Mouse (Mus musculus) hindbrain, embryonic 16.5 days (tissue): ENCODE data around the gene Gak. TPM values are rescaled to one million over a fixed set of nuclear protein-coding genes. Genes with fewer than 3 reads are reported as not detected.

Source experiments
- ATAC-seq: fragments of 200-750 bp; cut with Nextera tagmentation; 2 replicates; pipeline ENCODE4 v1.8.0; 2017; ENCODE audit warnings: moderate TSS enrichment, moderate library complexity
- H3K27ac ChIP-seq: fragments of 300-500 bp; sonication (generic); 2 replicates; pipeline ENCODE4 v1.5.1; 2014; ENCODE audit warnings: low read depth, mild to moderate bottlenecking, control low read depth, low read length, moderate library complexity
- H3K27me3 ChIP-seq: fragments of 300-500 bp; sonication (generic); replicated peaks from 2 replicates; pipeline ENCODE4 v1.6.1; 2014; ENCODE audit warnings: low read length; ENCODE audit not compliant: control insufficient read depth, insufficient read depth
- H3K36me3 ChIP-seq: fragments of 300-500 bp; sonication (generic); 2 replicates; pipeline ENCODE4 v1.6.1; 2014; ENCODE audit warnings: mild to moderate bottlenecking, low read length, moderate library complexity, mixed read lengths; ENCODE audit not compliant: control insufficient read depth, insufficient read depth
- H3K4me1 ChIP-seq: fragments of 300-500 bp; sonication (generic); 2 replicates; pipeline ENCODE4 v1.6.1; 2014; ENCODE audit warnings: low read depth, low read length; ENCODE audit not compliant: control insufficient read depth, insufficient read depth
- H3K4me2 ChIP-seq: fragments of 300-500 bp; sonication (generic); 2 replicates; pipeline ENCODE4 v1.6.1; 2014; ENCODE audit warnings: mild to moderate bottlenecking, low read length, control low read depth, moderate library complexity
- H3K4me3 ChIP-seq: fragments of 300-500 bp; sonication (generic); 2 replicates; pipeline ENCODE4 v1.5.1; 2014; ENCODE audit warnings: mild to moderate bottlenecking, low read length, control low read depth, moderate library complexity
- H3K9ac ChIP-seq: fragments of 300-500 bp; sonication (generic); 2 replicates; pipeline ENCODE4 v1.6.1; 2014; ENCODE audit warnings: low read depth, mild to moderate bottlenecking, control low read depth, low read length, moderate library complexity
- H3K9me3 ChIP-seq: fragments of 300-500 bp; sonication (generic); 2 replicates; pipeline ENCODE4 v1.6.1; 2014; ENCODE audit warnings: mild to moderate bottlenecking, low read length, moderate library complexity; ENCODE audit not compliant: control insufficient read depth
- WGBS: fragments of 180-500 bp; shearing (Covaris S2); extraction: QIAGEN DNeasy Blood & Tissue Kit; methylation state at CpG from one replicate; pipeline ENCODE4 v1.1.7; 2014; 5-methylcytosine and 5-hydroxymethylcytosine counted together
- polyA plus RNA-seq: library from polyadenylated mRNA; unstranded; fragments of >200 nt; fragmentation: Nextera tagmentation; extraction: Ambion mirVana; gene quantifications from 2 replicates; pipeline ENCODE4 v1.2.1, GENCODE M21; 2015

Gak gene
- polyA plus RNA-seq, 1 experiment from 2014 or later = 47.5 TPM

DNA sequence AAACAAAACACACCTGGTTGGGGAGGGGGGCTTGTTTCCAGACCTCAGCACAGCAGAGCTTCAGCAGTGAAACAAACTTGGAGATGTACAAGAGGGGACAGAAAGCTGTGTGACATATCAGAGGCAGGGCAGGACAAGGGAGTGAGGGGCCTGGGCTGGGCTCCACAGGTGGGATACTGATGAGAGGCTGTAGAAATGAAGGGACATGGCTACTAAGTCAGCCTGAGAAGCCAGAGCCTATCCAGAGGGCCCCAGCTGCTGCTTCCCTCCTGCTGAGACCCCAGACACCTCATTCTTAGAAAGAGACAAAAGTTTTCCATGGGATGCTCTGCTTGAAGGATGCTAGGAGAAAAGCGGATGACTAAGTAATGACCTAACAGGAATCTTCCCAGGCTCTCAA lies 29.1 kb upstream of the Gak start:
- ATAC-seq = no peak
- Histone ChIP-seq H3K27ac (no peak overlapping the region), H3K4me2 (no peak overlapping the region), H3K9me3 (no peaks in the 10 kb centered on the region), H3K27me3 (no peaks in the 10 kb centered on the region), H3K4me3 (no peak overlapping the region), H3K4me1 (peaks cover 17% of the 10 kb centered on the region), H3K36me3 (peaks cover 29% of the 10 kb centered on the region), H3K9ac (peak overlapping the region; percentile 4; the same call in 1 of the 2 replicates)
- WGBS = 46% methylated on average over 1 of the region's 1 CpGs

DNA sequence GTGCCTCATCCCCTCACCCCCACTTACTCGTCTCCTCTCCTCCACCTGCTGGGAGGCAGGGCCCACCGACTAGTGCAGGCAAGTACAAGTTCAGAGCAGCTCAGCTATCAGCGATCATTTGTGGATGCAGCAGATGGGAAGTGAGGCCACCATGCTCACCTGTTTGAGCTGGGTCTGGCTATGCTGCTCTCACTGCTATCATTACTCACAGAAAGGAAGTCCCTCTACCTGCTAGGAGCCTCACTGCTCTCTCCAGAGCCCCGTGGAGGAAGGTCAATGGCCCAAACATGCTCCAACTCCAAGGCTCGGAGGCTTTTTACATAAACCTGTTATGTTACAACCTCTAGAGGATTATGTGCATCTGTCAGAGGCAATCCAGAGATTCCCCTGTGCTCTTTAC lies 27.9 kb upstream of the Gak start:
- H3K27ac ChIP-seq = no peak overlapping the region
- peaks cover 37% of the 10 kb centered on the region for H3K36me3 ChIP-seq
- H3K4me3 ChIP-seq = no peak overlapping the region
- no peak for ATAC-seq
- H3K4me2 ChIP-seq = no peak overlapping the region
- H3K27me3 ChIP-seq = no peaks in the 10 kb centered on the region
- H3K9me3 ChIP-seq = no peaks in the 10 kb centered on the region
- H3K9ac ChIP-seq = no peak overlapping the region
- 65% methylated on average over 5 of the region's 5 CpGs for WGBS
- peaks cover 17% of the 10 kb centered on the region for H3K4me1 ChIP-seq

DNA sequence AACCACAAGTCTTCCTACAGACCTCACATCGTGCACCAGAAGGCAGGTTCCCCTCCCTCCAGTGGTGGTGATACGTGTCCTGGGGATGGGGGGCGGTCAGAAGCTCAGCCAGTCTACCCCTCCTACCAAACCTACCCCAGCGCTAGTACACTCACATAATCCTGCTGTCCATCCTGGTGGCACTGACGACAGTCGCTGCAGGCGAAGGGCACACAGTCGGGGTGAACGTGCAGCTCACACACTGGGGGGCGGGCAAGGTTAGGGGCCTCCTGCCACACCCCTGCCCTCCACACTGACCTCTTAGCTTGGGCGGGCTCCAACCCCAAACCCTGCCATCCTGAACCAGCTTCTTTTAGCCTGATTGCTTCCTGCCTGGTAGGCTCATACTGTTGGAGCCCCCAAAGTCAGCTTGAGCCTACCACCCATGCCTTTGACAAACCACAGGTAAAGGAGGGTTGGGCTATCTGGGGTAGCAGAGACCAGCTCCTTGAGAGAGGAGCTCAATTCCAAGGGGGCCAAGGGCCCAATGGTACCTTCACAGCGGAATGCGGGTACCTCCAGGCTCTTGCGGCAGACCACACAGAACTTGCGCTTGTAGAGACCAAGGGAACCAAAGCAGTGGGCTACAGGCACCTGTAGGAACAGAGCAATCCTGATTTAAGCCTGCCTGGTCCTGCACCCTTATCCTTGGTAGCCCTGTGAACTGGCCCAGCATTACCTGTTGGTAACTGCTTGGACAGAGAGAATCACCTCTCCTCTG lies 26.5 kb upstream of the Gak start:
- Histone ChIP-seq H3K27me3 (no peaks in the 10 kb centered on the region), H3K4me3 (no peak overlapping the region), H3K9ac (no peak overlapping the region), H3K9me3 (no peaks in the 10 kb centered on the region), H3K4me1 (peaks cover 17% of the 10 kb centered on the region), H3K27ac (no peak overlapping the region), H3K36me3 (peaks cover 46% of the 10 kb centered on the region), H3K4me2 (no peak overlapping the region)
- no peak for ATAC-seq
- WGBS = 88% methylated on average over 15 of the region's 15 CpGs

DNA sequence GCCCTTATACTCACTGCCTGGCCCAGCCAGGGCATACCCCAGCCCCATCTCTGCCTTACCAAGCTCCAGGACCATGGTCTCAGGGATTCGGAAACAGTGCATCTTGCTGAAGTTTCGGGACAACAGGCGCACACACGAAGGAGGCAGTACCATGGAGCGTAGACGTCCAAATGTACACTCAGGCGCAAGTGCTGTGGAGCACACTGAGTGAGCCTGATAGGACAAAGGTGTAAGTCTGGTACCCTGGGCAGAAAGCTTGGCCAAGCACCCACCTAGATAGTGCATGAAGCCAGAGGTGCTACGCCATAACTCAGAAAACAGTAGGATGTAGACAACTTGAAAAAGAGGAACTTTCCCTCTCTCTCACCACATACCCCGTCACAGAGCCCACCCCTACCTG lies 25.8 kb upstream of the Gak start:
- 96% methylated on average over 9 of the region's 9 CpGs for WGBS
- H3K4me2 ChIP-seq = no peak overlapping the region
- H3K27me3 ChIP-seq = no peaks in the 10 kb centered on the region
- H3K4me3 ChIP-seq = no peak overlapping the region
- H3K9me3 ChIP-seq = no peaks in the 10 kb centered on the region
- no peak overlapping the region for H3K9ac ChIP-seq
- H3K36me3 ChIP-seq = peaks cover 46% of the 10 kb centered on the region
- no peak overlapping the region for H3K27ac ChIP-seq
- no peak for ATAC-seq
- H3K4me1 ChIP-seq = peaks cover 17% of the 10 kb centered on the region

DNA sequence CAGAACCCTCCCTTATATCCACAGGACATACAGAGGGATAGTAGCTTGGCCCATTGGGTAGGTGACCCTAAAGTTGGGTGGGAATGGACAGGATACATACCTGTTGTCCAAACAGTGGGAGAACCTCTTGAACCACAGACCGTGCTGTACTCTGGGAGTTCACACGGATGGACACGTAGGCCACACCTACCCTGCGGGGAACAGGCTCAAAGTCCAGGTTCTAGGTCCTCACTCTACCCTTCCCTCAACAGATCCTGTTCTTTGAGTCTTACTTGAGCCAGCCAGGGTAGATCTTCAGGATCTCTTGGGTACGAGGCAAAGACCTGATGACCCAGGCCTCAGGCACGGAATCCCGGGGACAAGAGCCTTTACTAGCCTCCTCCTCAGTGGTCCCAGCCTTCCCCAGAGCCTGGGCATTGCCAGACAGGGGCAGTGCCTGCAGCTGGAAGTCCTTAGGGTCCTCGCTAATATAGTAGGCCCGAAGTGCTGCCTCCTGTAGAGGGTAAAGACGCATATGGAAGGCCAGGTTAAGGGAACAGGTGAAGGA lies 25.0 kb upstream of the Gak start:
- no peaks in the 10 kb centered on the region for H3K9me3 ChIP-seq
- H3K27me3 ChIP-seq = no peaks in the 10 kb centered on the region
- no peak overlapping the region for H3K9ac ChIP-seq
- peaks cover 52% of the 10 kb centered on the region for H3K36me3 ChIP-seq
- H3K4me3 ChIP-seq = no peak overlapping the region
- peaks cover 10% of the 10 kb centered on the region for H3K4me1 ChIP-seq
- 95% methylated on average over 10 of the region's 10 CpGs for WGBS
- H3K4me2 ChIP-seq = no peak overlapping the region
- H3K27ac ChIP-seq = no peak overlapping the region
- ATAC-seq = no peak

DNA sequence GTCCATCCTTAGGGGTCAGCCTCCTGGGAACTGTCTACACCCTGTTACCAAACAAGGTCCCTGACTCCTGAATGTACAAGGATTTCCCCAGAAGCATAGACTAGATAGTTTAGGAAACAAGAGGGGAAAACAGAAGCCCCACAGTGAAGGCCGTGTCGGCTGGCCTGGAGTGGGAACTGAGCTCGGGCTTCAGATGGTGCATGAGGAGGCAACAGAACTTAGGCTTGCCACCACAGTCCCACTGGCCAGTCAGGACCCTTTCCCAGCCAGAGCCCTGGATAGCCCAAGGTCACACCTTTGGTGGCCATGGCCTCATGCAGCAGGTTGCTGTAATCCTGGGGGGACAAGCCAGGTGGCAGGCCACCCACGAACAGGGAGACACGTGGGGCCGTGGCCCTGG lies 23.8 kb upstream of the Gak start:
- no peaks in the 10 kb centered on the region for H3K27me3 ChIP-seq
- H3K9me3 ChIP-seq = no peaks in the 10 kb centered on the region
- H3K36me3 ChIP-seq = peaks cover 62% of the 10 kb centered on the region
- H3K4me1 ChIP-seq = no peaks in the 10 kb centered on the region
- H3K4me2 ChIP-seq = no peak overlapping the region
- WGBS = 91% methylated on average over 6 of the region's 6 CpGs
- no peak overlapping the region for H3K9ac ChIP-seq
- no peak for ATAC-seq
- H3K27ac ChIP-seq = no peak overlapping the region
- no peak overlapping the region for H3K4me3 ChIP-seq

DNA sequence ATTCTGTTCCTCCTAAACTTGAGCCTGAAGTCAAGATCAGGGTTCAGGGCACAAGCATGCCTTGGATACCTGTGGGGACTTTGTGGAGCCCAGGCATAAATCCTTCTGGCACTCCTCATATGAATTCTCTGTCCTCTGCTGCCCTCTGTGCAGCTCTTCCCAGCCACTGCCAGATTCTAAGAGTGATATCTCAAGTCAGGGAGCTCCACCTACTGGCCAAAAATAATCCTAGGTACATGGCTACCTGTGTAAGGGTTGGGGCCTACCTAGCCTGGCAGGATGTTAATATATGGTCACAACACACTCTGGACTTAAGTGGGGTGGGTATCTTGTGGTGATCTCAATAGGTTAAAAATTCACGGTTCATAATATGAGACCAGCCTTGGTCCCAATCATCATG lies 22.3 kb upstream of the Gak start:
- Histone ChIP-seq H3K4me1 (no peaks in the 10 kb centered on the region), H3K27ac (no peak overlapping the region), H3K27me3 (no peaks in the 10 kb centered on the region), H3K9ac (no peak overlapping the region), H3K4me3 (no peak overlapping the region), H3K36me3 (peaks cover 63% of the 10 kb centered on the region), H3K4me2 (no peak overlapping the region), H3K9me3 (no peaks in the 10 kb centered on the region)
- WGBS = 81% methylated on average over 1 of the region's 1 CpGs
- ATAC-seq = peak; percentile 76

DNA sequence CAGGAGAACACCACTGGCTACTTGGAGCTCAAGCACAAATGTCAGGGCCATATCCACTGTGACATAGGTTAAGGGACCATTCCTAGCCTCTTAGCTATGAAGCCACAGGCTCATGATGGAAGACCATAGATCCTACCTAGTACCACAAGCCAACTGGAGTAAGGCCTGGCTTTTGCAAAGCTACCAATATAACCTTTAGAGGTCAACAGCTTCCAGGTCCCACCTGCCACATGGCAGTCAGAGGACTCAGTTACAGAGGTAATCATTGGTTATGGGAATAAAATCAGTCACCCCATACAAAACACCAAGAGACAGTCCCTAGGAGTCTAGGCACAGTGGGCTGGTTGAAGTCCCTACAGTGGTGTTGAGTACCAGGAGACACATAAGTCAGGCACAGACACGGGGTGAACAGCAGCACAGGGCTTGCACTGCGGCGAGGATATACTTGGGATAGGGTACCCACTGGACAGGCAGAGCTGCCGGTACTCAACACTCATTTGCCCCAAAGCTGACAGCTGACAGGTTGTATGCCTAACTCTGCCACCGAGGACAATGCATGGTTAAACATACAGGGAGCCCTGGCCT lies 21.7 kb upstream of the Gak start:
- Histone ChIP-seq H3K9ac (no peak overlapping the region), H3K27me3 (no peaks in the 10 kb centered on the region), H3K9me3 (no peaks in the 10 kb centered on the region), H3K4me3 (no peak overlapping the region), H3K4me1 (no peaks in the 10 kb centered on the region), H3K36me3 (peaks cover 59% of the 10 kb centered on the region), H3K27ac (no peak overlapping the region), H3K4me2 (no peak overlapping the region)
- 78% methylated on average over 5 of the region's 5 CpGs for WGBS
- ATAC-seq = peak; percentile 3; the same call in 1 of the 2 replicates

DNA sequence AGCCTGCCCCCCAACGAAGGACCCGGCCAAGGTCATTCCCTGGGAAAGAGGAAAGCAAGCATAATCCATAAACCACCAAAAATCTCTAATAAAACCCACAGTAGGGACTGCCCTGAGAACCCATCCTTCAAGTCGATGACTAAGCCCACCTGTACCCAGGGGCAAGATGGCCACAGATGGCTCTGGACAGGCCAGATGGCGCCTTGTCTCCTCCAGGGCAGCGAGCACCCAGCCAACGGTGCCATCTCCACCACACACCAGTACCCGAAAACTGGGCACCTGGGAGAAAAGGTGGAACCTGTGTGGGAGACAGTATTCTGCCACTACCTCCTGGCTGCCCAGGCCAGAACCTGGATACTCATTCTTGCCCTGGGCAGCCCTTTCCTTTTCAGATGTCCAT lies 20.8 kb upstream of the Gak start:
- Histone ChIP-seq H3K36me3 (peaks cover 51% of the 10 kb centered on the region), H3K9ac (no peak overlapping the region)
- 89% methylated on average over 7 of the region's 7 CpGs for WGBS

More for the DNA sequence above, 20.8 kb upstream of the Gak start:
- Histone ChIP-seq H3K27ac (no peak overlapping the region), H3K27me3 (no peaks in the 10 kb centered on the region), H3K4me2 (no peak overlapping the region), H3K4me3 (no peak overlapping the region), H3K9me3 (no peaks in the 10 kb centered on the region), H3K4me1 (no peaks in the 10 kb centered on the region)
- ATAC-seq = no peak
